Mouse (Mus musculus) heart, embryonic 13.5 days (tissue): Measurements from ENCODE around the gene Lepr. TPM values are rescaled to one million over a fixed set of nuclear protein-coding genes. Genes with fewer than 3 reads are reported as not detected.

Experiments used
- polyA plus RNA-seq: library from polyadenylated mRNA; unstranded; fragments of >200 nt; fragmentation: Nextera tagmentation; extraction: Ambion mirVana; gene quantifications from 2 replicates; pipeline ENCODE4 v1.2.1, GENCODE M21; 2015

Gene Lepr
- polyA plus RNA-seq, 1 experiment from 2014 or later = 0.95 TPM

Other genes starting within 250 kb of the Lepr start
- gene Dnajc6, start 220.8 kb upstream of the Lepr start, polyA plus RNA-seq = 0.16 and 0.39 TPM in 2 replicates
- 71.0 and 80.2 TPM in 2 replicates for gene Leprot, start 69.7 kb upstream of the Lepr start, polyA plus RNA-seq
- not detected in 2 replicates for gene B020004J07Rik, start 126.6 kb downstream of the Lepr start, polyA plus RNA-seq
- gene C130073F10Rik, start 176.4 kb downstream of the Lepr start, polyA plus RNA-seq = not detected in 2 replicates
- not detected in 2 replicates for gene Gm12800, start 191.7 kb downstream of the Lepr start, polyA plus RNA-seq
- not detected in 2 replicates for gene Gm12794, start 223.0 kb downstream of the Lepr start, polyA plus RNA-seq